Mouse (Mus musculus): ENCODE measurements around the gene Adgrg5.

The Adgrg5 gene

DNA sequence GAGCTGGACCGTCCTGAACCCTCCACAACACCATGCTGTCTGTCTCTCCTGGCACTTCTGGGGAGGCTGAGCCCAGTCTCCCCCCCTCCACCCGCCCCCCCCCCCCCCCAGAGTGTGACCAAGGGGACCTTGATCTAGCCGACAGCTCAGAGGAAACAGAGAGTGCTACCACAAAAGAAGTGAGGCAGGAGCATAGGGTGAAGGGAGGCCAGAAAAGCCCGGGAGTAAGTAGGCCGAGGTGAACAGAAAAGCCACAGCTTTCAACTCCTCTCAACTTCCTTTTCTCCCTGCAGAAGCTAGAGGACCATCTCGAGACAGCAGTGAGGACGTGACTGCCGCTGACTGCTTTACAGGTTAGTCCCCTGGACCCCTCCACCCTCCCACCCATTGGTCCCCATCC is at the start of gene Adgrg5:
TSS of gene Adgrg5 (plus strand) at position 290 of the 400 bp plus-strand sequence.
- DNase-seq: peak; percentile 27

DNA sequence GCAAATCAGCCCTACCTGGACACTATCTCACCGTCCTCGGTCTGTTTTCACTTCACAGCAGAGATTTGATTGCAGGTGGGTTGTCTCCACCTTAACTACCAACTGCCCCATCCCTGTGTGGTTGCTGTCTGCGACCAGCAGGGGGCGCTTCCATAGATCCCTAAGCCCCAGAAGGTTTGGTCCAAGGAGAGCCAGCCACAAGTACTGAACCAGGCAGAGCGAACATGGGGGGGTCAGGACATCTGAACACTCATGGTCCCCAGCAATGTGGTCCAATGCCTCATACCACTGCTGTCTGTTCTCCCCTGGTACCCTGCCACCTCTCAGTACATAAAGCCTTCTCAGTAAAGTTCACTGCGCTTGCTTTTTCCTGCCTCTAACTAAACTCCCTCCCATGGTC is 49.1 kb upstream of the Adgrg5 start:
- DNase-seq: peak; percentile 72

DNA sequence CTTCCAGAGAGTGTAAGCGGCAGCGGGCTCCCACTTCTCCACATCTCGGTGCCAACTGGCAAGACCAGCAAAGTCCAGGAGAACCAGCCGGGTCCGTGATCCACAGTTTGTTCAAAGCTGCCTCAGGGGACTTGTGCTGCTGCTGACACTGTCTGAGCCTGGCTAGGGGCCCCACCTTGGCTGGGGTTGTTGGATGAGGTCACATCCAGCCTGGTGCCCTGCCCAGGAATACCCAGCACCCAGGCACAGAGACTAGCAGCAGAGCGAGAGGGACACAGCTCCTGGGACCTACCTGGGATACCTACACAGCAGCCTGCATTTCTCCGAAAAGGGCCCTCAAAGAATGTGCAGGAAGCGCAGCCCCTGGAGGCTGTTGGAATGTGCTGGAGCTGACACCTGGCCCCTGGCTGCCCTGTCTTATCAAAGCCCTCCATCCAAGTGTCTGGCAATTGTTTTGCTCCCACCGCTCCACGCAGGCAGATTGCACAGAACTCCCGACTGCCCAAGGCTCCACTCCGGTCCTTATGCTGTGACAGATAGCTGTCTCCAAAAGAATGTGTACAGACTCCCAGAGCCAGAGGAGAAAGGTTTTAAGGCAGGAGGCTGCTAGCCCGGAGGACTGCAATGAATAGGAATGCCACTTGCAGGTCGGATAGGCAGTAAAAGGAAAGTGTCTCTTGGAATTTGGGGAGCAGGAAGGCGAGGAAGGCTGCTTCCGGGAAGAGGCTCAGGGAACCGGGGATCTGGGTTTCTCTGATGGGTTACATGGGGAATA is 48.2 kb upstream of the Adgrg5 start:
- no peak for DNase-seq

DNA sequence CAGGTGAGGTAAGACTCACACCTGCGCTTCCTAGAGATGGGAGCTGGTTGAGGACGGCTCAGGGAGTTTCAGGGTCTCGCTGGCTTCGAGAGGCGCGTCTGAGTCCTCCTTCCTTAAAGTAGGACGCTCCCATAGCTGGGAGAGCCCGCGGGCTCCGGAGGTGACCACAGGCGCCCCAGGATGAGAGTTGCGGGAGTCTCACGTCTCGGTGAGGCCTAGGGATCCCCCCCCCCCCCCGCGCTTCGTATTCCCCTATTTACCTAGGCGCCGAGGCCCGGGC is 47.7 kb upstream of the Adgrg5 start:
- DNase-seq: no peak

DNA sequence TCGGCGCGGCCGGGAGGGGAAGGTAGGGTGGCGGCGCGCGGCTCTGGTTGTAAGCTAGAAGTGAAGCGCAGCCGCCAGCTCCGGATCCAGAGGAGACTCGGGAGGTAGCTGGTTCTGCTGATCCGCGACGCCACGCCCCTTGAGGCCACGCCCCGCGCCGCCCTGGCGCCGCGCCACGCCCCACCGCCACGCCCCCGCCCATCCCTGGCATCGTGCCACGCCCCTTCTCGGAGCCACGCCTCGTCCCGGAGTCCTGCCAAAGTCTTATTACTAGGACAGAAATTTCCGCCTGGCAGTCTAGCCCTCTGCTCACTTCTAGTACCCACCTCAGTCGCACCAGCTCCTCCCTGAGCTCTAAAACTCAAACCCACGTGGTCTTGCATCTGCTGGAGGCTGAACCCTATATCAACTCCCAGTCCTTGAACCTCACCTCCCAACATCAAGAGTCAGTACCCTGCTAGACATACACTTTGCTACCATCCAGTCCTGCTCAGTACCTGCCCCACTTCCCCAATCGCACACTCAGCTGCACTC is 47.2 kb upstream of the Adgrg5 start, which contains the start of gene Dok4:
TSS of gene Dok4 (minus strand) at position 134 of the 534 bp plus-strand sequence.
- peak; percentile 91 for DNase-seq

DNA sequence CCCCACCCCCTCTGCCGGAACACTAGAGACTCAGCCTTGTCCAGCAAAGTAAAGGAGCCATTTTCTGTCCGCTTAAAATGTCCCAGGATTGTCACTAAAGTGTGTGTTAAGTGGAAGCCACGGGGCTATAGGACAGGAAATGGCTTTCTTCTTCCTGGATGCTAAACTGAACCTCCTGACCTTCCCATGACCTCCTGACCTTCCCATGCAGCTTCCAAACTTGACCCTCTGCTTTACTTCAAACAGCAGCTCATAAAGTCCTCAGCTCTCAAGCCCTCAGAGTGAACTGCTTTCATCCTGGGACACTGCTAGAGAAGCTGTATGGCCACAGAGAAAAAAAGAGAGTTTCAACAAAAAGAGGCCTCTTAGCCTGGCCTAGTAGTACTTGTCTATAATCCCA is 46.7 kb upstream of the Adgrg5 start:
- DNase-seq: no peak

DNA sequence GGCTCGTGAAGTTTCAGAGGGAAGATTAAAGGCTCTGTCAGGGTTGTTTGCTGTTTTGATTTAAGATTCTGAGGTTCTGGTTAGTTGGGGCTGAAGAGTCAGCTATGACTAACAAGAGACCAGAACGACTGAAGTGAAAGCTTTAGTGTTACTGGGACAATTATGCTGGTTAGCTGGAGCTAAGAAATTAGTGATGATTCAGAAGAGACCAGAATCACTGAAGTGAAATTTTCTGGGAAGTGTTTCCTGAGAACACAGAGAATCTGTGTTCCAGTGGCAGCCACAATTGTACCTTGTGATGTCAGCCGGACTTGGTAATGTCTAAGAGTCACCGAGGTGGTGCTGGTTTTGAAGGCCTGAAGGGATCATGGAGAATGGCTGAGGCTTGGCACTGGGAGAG is 42.8 kb upstream of the Adgrg5 start:
- no peak for DNase-seq

DNA sequence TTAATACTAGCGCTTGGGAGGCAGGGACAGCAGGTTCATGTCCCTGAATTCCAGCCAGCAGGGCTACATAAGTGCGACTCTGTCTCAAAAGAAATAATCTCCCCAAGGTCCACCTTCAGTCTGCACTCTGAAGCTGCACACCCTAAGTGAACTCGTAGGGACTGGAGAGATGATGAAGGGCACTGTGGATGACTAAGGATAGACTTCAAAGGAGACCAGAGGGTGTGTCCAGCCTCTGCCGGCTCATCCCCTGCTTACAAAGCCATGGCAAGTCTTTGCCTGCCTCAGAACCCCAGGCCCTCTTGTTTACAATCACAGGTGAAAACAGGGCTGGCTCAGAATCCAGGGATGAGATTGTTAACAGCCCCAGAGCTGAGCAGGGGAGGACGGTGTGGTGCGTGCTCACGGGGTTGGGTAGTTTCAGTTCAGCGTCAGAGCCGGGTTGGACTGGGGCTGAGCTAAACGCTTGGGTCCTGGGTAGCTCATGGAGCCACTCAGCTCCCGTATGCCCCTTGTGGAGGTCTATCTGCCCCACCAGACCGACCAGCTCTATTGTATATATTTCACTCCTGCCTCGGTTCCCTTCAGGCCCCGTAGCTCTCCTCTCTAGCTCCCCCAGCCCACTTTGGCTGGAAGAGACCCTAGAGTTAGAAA is 35.0 kb upstream of the Adgrg5 start:
- no peak for DNase-seq

DNA sequence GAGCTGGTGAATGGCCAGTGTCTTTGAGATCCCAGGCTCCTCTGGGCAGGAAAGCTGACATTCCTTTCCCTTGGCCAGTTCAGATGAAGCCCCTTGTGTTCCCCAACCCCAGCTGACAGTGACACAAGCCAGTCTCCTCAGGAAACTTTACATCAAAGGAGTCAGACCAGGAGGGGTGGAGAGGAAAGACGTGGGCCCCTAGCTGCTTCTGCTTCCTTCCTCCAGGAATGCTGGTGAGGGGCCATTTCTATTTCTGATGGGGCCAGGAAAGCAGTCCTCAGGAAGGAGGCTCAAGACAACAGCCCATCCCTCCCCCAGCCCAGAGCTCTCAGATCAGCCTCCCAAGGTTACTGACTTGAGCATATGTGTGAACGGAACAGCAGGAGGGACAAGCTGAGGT is 30.6 kb upstream of the Adgrg5 start:
- DNase-seq: no peak

DNA sequence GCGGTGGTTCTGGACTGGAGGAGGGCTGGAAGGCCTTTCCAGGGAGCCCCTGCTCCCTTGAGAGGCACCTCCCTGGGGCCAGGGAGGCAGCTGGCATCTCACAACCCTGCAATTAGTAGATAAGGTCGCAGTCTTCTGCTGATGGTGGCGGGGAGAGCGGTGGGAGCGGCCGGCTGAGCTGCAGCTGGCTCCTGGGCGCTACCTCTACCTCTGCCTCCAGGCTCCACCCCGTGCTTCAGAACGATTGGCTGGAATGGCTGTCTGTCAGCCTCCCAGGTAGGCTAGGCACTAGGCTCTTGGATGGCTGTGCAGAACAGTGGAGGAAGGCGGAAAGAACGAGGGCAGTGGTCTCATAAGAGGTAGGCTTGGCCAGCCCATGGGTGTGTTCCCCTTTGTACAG is 24.2 kb upstream of the Adgrg5 start:
- no peak for DNase-seq

DNA sequence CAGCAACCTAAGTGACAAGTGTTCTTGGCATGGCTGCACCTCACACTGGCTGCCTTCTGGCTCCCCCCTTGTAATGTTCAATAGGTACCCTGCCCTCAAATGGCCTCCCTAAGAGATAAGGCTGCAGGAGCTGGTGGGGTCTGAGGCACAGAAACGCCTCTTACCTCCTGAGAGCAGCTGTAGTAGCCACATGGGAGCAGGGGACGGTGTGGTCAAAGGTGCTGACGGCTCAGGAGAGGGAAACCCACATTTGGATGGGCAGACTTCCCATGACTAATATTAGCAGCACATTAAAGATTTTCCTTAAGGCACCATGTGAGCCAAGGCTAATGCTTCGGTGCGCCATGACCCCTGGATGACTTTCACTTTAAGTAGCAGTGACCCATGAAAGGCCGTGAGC is 22.9 kb upstream of the Adgrg5 start:
- DNase-seq: no peak

DNA sequence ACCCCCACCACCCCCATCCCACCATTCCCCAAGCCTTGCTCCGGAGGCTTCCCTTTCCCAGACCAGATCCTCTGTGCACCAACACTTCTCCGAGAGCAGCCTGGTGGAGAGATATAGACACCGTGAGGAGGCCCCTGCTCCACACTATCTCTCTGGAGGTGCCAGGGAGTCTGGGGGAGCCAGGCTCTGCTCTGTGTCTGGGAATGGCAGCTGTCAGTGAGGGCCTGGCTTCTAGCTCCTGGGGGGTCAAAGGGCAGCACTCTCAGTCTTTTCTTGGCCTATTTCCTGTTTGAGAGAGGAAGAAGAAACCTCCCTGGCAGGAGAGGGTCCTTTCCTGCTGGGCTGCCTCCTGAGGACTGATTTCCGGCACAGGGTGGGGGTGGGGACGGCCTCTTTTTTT is 22.5 kb upstream of the Adgrg5 start:
- no peak for DNase-seq

DNA sequence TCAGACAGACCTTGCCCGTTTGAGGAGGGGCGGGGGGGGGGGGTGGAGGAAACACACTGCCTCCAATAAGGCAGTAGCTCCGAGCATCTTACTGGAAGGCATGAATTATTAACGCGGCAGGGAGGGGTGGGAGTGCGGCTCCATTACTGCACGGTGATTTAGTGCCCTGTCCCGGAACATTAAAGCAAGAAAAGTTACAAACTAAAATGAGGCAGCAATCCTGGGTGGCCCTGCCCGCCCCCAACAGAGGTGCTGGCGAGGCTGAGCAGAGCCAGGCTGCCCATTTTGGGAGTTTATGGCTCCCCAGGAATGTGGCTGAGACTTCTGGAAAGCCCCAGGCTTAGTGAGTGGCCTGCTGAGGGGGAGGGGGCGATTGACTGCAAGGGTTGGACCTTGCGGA is 19.8 kb upstream of the Adgrg5 start:
- no peak for DNase-seq

DNA sequence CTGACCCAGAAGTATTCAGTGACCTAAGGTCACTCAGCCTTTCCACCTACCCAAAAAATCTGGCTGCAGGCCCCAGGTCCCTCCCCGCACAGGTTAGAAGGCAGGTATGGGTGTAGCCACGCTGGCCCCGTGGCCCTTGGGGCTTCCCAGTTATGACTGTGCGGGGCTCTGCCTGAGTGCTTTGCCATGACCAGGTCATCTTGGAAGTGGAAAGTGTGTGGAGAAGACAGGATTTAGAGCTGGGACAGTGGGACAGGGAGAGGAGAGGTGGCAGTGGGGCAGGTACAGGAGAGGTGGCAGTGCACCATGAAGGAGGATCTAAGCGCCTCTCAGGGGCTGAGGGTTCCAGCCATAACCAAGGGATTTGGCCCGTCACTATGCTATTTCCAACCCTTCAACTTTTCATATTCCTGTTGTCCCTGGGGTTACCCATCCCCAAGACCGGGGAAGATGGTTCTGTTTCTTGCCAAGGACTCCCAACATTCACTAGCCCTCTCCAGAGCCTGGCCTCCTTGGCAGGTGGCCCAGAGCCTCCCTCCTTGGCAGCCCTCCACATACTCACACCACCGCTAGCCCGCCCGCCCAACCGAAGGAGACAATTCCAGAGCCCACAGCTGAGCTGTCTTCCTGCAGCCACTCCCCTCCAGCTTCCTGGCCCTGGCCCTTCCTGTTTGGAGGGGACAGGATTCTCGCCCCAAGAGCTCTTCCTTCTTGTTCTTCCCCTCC is 18.9 kb upstream of the Adgrg5 start:
- DNase-seq: no peak

DNA sequence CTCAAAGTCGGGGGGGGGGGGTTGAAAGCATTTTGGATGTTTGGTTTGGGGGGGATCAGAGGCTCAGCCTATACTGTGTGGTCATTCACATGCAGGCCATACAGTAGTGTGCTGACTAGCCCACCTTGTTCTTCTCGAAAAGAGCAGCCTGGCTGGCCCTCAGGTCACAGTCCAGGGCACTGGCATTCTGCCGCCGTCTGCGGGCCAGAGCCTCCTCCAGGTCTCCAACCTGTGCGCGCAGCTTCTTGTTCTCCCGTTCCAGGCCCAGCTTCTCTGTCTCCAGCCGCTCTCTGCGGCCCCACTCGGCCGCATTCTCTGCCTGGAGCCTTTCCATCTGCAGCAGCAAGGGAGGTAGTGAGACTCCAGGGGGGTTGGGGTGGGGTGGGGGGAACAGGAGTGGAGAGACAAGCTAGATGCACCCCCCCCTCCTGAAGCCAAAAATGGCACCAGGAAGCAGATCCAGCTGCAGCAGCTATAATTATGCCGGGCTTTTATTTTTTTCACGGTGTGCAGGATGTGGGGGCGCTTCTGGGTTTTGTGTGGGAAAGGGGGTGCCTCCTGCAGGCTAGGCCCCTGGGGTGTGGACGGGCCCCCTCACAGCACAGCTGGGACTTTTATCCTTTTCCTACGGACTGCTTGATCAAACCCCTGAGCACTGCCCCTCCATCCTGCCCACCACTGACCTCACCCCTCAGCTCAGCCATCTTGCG is 15.7 kb upstream of the Adgrg5 start:
- DNase-seq: no peak

DNA sequence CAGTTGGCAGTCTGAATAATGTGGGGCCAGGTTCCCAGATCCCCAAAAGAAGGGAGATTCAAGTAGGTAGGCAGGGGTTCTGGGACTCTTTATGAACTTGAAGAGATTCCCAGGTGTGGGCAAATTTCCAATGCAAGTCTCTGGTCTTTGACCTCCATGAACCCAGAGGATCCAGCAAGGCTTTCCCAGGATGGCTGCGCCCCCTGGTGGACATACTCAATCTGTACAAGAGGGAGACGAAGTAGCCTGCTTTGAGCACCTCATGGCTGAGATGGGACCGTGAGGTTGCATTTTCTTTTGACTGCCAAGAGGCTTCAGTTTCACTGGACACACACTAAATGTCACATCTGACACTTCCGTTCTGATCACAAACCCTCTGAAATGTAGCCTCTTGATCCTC is 14.6 kb upstream of the Adgrg5 start:
- peak; percentile 79 for DNase-seq

DNA sequence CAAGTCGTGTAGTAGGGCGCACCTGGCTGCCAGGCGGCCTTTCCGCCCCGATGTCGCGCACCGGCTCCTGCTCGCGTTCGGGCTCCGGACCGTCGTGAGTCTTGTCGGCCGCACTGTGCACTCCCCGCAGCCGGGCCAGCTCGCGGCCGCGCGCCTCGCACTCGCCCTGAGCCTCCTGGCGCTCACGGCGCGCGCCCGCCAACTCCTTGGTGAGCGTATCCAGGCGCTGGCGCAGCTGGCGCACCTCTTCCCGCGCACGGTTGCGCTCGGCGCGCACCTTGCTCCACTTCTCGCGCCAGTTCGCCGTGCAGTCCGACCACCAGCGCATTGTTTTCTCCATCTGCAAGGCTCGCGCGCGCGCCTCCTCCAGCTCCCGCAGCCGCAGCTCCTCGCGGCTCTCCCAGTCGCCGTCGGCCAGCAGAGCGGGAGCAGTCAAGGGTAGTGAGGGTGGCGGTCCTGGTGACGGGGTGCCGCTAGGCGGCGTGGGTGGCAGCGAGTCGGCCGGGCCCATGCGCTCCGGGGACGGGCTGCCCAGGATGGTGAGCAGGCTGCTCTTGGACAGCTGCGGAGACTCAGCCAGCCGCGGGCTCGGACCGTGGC is 10.3 kb upstream of the Adgrg5 start:
- peak; percentile 38 for DNase-seq

DNA sequence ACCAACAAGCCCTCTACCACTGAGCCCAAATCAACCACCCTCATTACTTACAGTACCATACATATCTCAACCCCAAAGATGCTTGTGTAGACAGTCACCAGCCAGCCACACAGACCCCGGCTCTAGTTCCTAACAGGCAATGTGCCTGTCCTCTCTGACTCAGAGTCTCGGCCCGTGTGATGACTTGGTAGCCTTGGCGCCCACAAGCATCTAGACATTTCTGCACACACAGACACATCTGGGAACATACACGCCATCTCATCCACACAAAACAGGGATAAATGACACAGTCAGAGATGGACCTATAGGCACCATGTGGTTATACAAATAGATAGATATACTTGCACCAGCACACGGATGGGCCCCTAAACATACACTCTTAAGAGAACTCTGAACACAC is 9.2 kb upstream of the Adgrg5 start:
- no peak for DNase-seq

DNA sequence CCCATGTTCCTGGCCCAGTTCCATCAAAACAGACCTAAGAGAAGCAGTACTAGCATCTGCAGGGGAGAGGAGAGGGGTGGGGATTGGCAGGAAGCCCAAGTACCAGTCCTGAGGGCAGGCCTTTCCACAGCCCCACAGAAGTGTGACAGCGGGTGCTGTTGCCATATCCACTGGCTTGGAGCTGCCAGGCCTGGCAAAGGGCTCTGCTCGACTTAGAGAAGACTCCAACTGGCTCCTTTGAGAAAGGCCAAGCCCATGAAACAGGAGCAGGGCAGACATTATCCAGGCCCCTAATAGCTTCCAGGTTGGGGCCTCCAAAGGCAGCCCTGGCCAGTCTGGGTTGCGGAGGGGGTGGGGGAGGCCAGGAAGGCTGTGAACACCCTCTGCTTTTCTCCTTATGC is 8.8 kb upstream of the Adgrg5 start:
- no peak for DNase-seq

DNA sequence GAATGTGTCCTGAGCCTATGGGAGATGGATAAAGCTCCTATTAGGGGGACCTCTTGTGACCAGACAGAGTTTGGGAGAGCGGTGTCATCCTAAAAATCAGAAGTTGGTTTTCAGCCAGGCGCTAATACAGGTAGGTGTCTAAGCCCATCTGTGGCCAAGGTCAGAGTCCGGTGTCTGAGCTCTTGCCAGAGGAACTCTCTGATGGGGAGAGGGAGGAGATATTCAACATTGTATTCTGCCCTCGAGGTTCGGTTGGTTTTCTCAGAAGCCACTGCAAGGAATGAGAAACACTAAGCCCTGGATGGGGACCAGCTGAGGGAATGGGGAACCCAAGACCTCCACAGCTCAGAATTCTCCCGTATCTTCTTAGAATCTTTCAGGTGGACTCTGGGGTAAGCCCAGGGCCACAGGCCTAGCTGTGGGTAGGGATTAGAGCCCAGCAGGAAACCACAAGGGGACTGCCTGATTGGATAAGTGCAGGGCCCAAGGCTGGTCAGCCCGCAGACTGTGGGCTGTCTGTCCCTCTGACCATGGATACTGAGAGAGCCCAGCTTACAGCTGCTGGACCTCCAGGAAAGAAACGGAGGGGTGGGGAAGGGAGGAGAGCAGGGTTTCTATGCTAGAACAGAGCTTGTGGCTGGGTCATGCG is 7.1 kb upstream of the Adgrg5 start:
- no peak for DNase-seq

DNA sequence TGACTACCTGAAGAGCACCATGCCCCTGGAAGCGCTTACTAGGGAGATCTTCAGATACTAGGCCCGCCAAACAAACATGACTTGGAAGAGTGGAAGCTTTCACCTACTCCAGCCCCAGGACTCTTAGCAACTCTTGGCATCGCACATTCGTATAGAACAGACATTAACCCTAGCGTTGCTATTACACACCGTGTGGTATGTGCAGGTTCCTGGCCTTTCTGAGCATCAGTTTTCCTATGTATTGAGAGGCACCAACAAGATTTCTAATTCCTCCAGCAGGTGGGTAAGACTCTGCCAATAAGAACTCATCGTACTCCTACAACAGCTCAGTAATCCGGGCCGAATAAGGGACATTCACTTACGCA is 6.6 kb upstream of the Adgrg5 start:
- no peak for DNase-seq

DNA sequence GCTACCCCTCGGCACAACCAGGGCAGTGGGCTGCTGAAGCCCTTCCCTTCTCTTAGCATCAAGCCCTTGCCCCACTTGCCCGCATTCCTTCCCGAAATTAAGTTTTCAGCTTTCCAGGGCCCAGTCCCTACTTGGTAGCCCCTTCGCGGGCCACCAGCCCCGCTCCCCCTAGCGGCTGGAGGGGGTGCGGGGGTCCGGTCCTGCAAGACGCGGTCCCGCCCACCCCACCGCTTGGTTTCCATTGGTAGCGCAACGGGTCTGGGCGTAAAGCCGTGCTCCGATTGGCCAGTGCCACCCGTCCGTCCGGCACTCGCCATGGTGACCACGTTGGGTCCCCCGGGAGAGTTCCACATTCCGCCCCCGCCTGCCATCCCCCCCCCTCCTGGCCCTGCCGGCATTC is 6.1 kb upstream of the Adgrg5 start:
- peak; percentile 88 for DNase-seq

Measured in thymus, postnatal 14 days (tissue).